In genomic region chr9:29181661-29182060, GRCm38 (mm10) we compare ENCODE assay signal across 23 mouse cellular contexts.
DNase-seq lines count a peak whose midpoint lies in the region; ATAC-seq and TF ChIP-seq lines count a peak whose summit lies in the region.
"Had no signal": no experiment of that assay in that cellular context is flagged by ENCODE, and none has a peak within 500 bp of the region (broad histone marks: within the 10 kb centered on the region; RNA-seq: fewer than 3 reads in every experiment).

No protein-coding gene starts in this region.

- no peak overlapping the region for H3K9ac ChIP-seq in liver, adult 2 months (ENCODE audit: low read depth, low read length)
- H3K9ac ChIP-seq in liver, postnatal 0 days (replicated peaks): no peak overlapping the region
- H3K9ac ChIP-seq: embryonic facial prominence, embryonic 12.5 days; forebrain, embryonic 12.5 days; heart, embryonic 15.5 days; hindbrain, embryonic 13.5 days had no signal

- no peaks in the 10 kb centered on the region for H3K79me2 ChIP-seq in liver, adult 2 months (ENCODE audit: control insufficient read depth, insufficient read depth, low read length)

- H3K4me2 ChIP-seq in liver, postnatal 0 days (ENCODE audit: low read depth, low read length): no peak overlapping the region
- H3K4me2 ChIP-seq: embryonic facial prominence, embryonic 12.5 days; forebrain, embryonic 12.5 days; heart, embryonic 11.5 days; heart, embryonic 15.5 days; hindbrain, embryonic 13.5 days had no signal

- H3K27me3 ChIP-seq in kidney, adult 2 months (replicated peaks; ENCODE audit: control insufficient read depth, insufficient read depth, low read length): no peaks in the 10 kb centered on the region
- no peaks in the 10 kb centered on the region for H3K27me3 ChIP-seq in liver, adult 2 months (ENCODE audit: control insufficient read depth, insufficient read depth, low read length)
- no peaks in the 10 kb centered on the region for H3K27me3 ChIP-seq in liver, postnatal 0 days (ENCODE audit: insufficient read depth, low read length)
- H3K27me3 ChIP-seq: CH12.LX; embryonic facial prominence, embryonic 12.5 days; forebrain, embryonic 12.5 days; heart, embryonic 15.5 days; hindbrain, embryonic 13.5 days; Patski had no signal

- no peaks in the 10 kb centered on the region for H3K36me3 ChIP-seq in kidney, adult 2 months (ENCODE audit: control insufficient read depth, insufficient read depth, low read length)
- no peaks in the 10 kb centered on the region for H3K36me3 ChIP-seq in liver, adult 2 months (ENCODE audit: control insufficient read depth, insufficient read depth, low read length)
- H3K36me3 ChIP-seq in liver, postnatal 0 days (replicated peaks; ENCODE audit: insufficient read depth, low read length): no peaks in the 10 kb centered on the region
- H3K36me3 ChIP-seq: embryonic facial prominence, embryonic 12.5 days; forebrain, embryonic 12.5 days; heart, embryonic 15.5 days; hindbrain, embryonic 13.5 days had no signal

- no peak for TF ChIP-seq EP300 in liver, postnatal 0 days (IDR thresholded peaks at IDR 0.05; ENCODE audit: low read depth)

- no peak for TF ChIP-seq CTCF in kidney, adult 2 months (conservative IDR thresholded peaks at IDR 0.05; ENCODE audit: insufficient read depth, insufficient read length, low read depth, low read length)
- TF ChIP-seq CTCF in liver, adult 2 months (IDR thresholded peaks at IDR 0.05; ENCODE audit: low read depth, low read length): no peak
- no peak for TF ChIP-seq CTCF in liver, postnatal 0 days (IDR thresholded peaks at IDR 0.05; ENCODE audit: low read depth)

- H3K9me3 ChIP-seq in liver, postnatal 0 days (ENCODE audit: low read length): no peaks in the 10 kb centered on the region
- H3K9me3 ChIP-seq: embryonic facial prominence, embryonic 12.5 days; forebrain, embryonic 12.5 days; heart, embryonic 15.5 days; hindbrain, embryonic 13.5 days had no signal

- peak; percentile 61 for DNase-seq in kidney, adult 2 months
- no peak for DNase-seq in kidney, adult 18-20 months
- DNase-seq in liver, adult 2 months (ENCODE audit: extremely low read depth, low read depth, low spot score): peak; percentile 65
- DNase-seq in liver, postnatal 0 days: no peak
- DNase-seq in kidney, postnatal 36 days: peak; percentile 27 to 37
- no peak for DNase-seq in layer of hippocampus, adult 9-11 months
- DNase-seq: adrenal gland, postnatal 14 days; cerebellum, adult 11-12 months; cerebellum, adult 9-10 months; cerebellum, postnatal 25 days; gastrocnemius, postnatal 36 days; heart, adult 18-20 months; heart, postnatal 14 days had no signal

- ATAC-seq in liver, postnatal 0 days: no peak
- ATAC-seq in inflammation-experienced regulatory T-cells, adult 6 months: no peak
- ATAC-seq: activated CD4-positive, CD25-positive, alpha-beta regulatory T cell, adult 4 months; forebrain, embryonic 16.5 days; Patski had no signal

- WGBS in kidney, adult 2 months: 63% methylated on average over 2 of the region's 2 CpGs
- 47% methylated on average over 2 of the region's 2 CpGs for WGBS in liver, adult 2 months
- 58% methylated on average over 2 of the region's 2 CpGs for WGBS in liver, postnatal 0 days (ENCODE audit: insufficient replicate concordance)

- no peak for TF ChIP-seq POLR2A in kidney, adult 2 months (IDR thresholded peaks at IDR 0.05; ENCODE audit: low read depth, low read length)
- no peak for TF ChIP-seq POLR2A in liver, adult 2 months (IDR thresholded peaks at IDR 0.05; ENCODE audit: extremely low read depth, insufficient read depth, low read length)

- no peak overlapping the region for H3K4me3 ChIP-seq in kidney, adult 2 months (ENCODE audit: insufficient read depth, low read depth, low read length)
- no peak overlapping the region for H3K4me3 ChIP-seq in liver, adult 2 months (ENCODE audit: insufficient read depth, low read depth, low read length)
- H3K4me3 ChIP-seq in liver, postnatal 0 days (ENCODE audit: low read depth, low read length): no peak overlapping the region
- H3K4me3 ChIP-seq: embryonic facial prominence, embryonic 12.5 days; forebrain, embryonic 12.5 days; heart, embryonic 15.5 days; hindbrain, embryonic 13.5 days had no signal

- no peaks in the 10 kb centered on the region for H3K4me1 ChIP-seq in kidney, adult 2 months (ENCODE audit: control insufficient read depth, insufficient read depth, low read length)
- peaks cover 5% of the 10 kb centered on the region for H3K4me1 ChIP-seq in liver, adult 2 months (ENCODE audit: control insufficient read depth, insufficient read depth, low read length)
- no peaks in the 10 kb centered on the region for H3K4me1 ChIP-seq in liver, postnatal 0 days (ENCODE audit: insufficient read depth)
- H3K4me1 ChIP-seq: embryonic facial prominence, embryonic 12.5 days; forebrain, embryonic 12.5 days; heart, embryonic 15.5 days; hindbrain, embryonic 13.5 days had no signal

- no peak overlapping the region for H3K27ac ChIP-seq in kidney, adult 2 months (ENCODE audit: insufficient read depth, low read depth, low read length)
- H3K27ac ChIP-seq in liver, adult 2 months (replicated peaks; ENCODE audit: insufficient read depth, low read depth, low read length): no peak overlapping the region
- no peak overlapping the region for H3K27ac ChIP-seq in liver, postnatal 0 days (ENCODE audit: low read depth)
- H3K27ac ChIP-seq: embryonic facial prominence, embryonic 12.5 days; forebrain, embryonic 12.5 days; heart, embryonic 15.5 days; hindbrain, embryonic 13.5 days had no signal

Comparison
In these comparisons a context has a peak if more than half of its experiments do, and no peak if none do; other contexts are left out.
1. DNase-seq: peak in kidney, adult 2 months (single experiment), liver, adult 2 months (single experiment) and kidney, postnatal 36 days (2 of 2); none in kidney, adult 18-20 months (single experiment), liver, postnatal 0 days (single experiment) and layer of hippocampus, adult 9-11 months (single experiment).